ENCODE assay signal across 10 mouse cellular contexts in the genomic region with DNA sequence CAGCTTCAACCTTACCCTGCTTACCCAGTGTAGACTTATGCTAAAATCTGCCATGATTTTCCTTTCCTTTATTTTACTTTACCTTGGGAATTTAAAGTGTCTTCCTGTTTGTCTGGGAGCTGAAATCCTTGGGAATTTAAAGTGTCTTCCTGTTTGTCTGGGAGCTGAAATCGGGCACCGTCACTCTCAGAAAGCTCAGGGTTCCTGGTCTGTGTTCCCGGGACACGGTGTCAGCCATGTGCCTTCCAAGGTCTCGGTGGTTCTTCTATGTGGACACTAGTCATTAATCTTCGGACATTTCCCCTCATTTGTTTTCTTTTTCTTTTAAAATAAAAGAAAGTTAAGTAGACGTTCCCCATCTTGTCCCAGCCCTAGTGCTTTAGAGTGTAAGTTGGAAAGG. TPM values are rescaled to one million over a fixed set of nuclear protein-coding genes. Genes with fewer than 3 reads are reported as not detected.
"Had no signal": no experiment of that assay in that cellular context is flagged by ENCODE, and none has a peak within 500 bp of the region (broad histone marks: within the 10 kb centered on the region; RNA-seq: fewer than 3 reads in every experiment).

No protein-coding gene starts in this region.

- DNase-seq: liver, postnatal 0 days; lung, adult 2 months; lung, postnatal 14 days; lung, postnatal 36 days; midbrain, embryonic 14.5 days; right cerebral cortex, postnatal 14 days; thymus, adult 2 months; thymus, postnatal 25 days; thymus, postnatal 4 days had no signal

RNA-seq across cellular contexts. Expression of gene Sspn, which starts 43.3 kb away (rescaled TPM):
- total RNA-seq: megakaryocyte progenitor cell, adult 5-6 weeks had no signal
